Mouse (Mus musculus): ENCODE data around the gene Pbld1.
"Not testable (repeated sequence)": the region's sequence is repeated elsewhere in the genome, so short reads cannot be mapped to it uniquely, and the experiment has no call there.

Pbld1 gene

DNA sequence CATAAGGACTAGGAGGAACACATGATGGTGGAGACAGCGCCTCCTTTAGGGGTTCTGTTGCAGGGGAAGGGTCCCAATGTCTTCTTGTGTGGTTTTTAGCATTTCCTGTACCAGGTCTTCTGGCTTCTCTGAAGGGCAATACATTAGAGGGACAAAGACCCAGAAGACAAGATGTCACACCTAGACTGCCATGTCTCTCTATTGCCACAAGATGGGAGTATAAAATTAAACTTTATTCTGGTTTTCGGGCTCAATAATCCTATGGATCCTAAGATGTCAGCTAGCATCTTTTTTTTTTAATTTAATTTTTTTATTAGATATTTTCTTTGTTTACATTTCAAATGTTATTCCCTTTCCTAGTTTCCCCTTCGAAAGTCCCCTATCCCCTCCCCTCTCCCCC lies 16.8 kb upstream of the Pbld1 start:
- no peak for DNase-seq

DNA sequence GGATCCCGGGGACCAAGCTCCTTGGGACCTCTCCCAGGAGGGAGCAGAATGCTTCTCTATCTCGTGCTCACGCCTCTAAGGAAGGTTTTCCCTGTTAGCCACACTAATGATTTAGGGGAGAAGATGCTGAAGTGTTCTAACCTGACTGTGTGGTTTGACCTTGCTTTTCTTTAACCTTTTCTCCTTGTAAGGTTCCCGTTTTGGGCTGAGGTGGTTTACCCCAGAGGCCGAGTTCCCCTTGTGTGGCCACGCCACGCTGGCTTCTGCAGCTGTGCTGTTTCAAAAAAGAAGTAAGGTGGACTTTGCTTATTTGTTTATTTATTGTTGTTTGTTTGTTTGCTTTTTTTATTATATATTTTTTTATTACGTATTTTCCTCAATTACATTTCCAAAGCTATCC lies 12.2 kb upstream of the Pbld1 start:
- DNase-seq: no peak

DNA sequence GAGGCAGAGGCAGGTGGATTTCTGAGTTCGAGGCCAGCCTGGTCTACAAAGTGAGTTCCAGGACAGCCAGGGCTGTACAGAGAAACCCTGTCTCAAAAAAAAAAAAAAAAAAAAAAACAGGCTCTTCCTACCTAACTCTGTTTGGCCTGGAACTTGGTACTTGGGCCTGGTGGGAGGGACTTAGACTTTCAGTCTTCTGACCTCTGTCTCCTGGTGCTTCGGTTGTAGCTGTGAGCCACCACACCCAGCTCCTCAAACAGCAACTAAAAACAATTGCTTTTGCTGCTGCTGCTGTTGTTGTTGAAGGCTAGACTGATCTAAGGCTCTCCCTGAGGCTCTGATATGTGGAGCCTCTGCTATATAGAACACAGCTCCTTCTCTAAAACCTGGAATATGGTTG lies 10.9 kb upstream of the Pbld1 start:
- no peak for DNase-seq

DNA sequence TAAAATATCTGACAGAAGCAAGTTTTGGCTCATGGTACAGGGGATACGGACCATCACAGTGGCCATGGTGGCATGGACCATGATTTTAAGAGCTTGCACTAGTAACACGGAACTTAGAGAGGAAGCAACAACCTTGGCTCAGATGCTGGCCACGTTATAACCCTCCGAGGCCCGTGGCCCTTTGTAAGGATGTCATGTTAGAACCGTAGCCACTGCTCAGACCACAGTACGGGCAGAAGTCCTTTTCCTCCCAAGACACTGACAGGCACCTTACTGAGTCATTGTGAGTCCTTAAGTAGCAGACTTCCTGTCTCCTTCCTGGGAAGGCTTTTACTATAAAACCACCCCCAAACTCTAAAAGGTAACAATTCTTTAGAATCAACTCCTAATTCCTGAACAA lies 8.7 kb upstream of the Pbld1 start:
- DNase-seq: no peak

DNA sequence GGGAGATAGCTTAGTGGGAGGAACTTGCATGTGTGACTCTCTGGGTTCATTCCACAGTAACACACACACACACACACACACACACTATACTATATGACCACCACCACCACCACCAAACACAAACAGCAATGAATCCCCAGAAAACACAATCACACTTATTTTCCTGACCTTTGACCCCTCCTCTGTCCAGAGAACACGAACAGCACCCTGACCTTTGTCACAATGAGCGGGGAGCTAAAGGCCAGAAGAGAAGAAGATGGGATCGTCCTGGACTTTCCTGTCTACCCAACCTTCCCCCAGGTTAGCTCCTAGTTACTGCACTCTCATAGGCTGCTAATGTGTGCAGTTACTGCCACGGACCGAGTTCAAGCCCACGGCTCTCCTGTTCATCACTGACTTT lies 8.0 kb upstream of the Pbld1 start:
- no peak for DNase-seq

DNA sequence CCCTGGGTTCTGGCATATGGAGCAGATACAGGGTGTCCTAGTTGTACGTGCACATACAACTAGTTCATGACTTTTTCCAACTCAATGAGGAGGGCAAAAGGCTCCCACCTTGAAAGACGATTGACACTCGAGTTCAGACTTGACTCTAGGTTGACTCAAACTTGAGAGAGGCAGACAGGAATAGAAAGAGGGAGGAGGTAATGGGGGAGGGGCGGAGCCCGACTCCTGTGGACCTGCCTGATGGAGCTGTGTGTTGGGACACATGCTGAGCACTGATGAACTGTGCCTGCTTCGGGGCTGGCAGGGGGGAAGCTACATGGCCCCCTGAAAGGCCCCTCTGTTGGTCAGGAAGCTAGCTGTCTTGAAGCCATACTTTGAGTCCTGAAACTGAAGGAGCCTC lies 7.0 kb upstream of the Pbld1 start:
- no peak for DNase-seq

DNA sequence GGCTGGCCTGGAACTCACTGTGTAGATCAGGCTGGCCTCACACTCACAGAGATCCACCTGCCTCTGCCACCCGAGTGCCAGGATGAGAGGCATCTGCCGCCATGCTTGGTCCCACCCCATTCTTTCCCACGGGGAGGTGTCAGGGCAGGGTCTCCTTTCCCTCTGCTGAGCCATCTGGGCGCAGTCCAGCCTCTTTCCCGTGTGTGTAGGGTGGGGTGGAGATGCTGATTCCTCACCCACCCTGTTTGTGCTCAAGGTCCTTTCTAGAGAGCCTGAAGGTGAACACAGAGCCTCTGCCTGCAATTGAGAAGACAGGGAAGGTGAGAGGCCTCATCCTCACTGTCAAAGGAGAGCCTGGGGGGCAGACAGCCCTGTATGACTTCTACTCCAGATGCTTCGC lies 5.9 kb upstream of the Pbld1 start:
- DNase-seq: not testable (repeated sequence)

DNA sequence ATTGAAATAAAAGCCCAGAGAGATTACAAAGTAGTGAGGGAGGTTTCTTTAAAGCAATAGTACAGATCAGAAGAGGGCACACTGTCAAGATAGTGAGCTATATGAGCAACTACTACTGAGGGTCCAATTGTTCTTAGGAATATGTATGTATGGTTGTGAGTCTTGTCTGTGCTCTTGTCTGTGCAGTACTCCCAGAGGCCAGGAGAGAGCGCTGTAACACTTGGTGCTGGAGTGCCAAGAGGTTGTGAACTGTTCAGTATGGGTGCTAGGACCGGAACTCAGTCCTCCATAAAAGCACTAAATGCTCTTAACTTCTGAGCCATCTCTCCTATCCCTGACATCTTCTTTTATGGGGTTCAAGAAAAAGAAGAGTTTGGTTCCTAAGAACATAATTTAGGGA lies 5.4 kb upstream of the Pbld1 start:
- DNase-seq: no peak

DNA sequence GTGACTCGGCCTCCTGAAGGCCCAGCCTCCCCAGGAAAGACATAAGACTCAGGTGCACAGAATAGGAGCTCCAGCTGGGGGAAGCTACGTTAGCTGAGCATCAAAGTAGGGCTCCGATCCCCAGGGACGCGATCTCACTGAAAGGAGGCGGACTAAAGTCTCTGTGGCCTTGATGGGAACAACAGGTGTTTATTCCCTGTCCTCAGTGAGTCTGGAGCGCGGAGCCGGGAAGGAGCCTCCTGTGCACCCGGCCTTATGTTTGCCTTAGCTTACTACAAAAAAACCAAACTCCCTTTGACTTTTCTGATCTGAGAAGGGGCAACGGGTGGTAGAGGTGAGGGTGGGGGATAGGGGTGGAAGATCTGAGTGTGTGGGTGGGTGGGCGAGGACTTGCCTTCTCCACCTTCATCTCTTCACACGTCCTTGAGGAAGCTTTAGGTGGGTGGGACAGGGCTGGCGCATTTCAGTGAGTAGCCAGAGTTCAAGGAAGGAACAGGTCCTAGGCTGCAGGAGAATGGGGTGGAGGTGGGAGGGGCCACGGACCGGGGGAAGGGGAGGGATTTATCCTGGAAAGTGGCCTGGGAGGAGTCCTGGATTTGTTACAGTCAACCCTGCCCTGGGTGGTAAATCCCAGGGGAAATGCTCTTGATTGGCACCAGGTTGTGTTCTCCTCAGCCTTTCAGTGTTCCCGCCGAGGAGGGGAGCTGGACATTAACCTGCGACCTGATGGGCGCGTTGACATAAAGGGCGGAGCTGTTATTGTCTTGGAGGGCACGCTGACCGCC lies 2.8 kb upstream of the Pbld1 start:
- no peak for DNase-seq

DNA sequence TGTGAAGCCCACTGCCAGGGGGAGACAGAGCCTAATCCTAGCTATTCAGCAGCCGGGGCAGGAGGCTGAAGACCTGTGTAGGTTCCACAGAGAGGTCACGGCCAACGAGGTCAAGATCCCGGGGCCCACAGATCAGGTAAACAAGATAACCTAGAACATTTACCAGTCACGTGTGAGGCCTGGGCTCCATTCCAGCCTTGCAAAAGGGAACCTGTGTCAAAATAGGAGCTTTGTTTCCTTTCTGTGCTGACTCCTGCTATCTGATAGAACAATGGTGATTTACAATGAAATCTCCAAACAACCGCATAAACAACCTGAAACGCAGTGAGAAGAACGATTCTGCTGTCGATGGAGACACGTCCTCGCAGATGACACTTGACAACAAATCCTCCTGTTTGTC lies 444 bp downstream of the Pbld1 start:
- DNase-seq: no peak

DNA sequence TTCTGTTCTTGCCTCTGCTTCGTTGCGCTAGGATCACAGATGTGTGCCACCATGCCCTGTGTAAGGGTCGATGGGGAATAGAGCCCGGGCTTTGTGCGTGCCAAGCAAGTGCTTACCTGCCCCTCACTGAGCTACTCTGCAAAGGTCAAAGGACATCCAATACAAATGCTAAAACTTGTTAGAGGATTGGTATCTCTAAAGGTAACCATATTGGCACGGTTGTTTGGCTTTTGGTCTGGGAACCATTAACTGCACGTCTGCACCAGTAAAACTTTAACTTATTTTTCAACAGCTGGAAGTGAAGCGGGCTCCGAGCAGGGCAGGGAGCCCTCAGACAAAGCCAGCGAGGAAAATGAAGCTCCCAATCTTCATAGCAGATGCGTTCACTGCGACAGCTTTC lies 1.3 kb downstream of the Pbld1 start:
- DNase-seq: no peak

DNA sequence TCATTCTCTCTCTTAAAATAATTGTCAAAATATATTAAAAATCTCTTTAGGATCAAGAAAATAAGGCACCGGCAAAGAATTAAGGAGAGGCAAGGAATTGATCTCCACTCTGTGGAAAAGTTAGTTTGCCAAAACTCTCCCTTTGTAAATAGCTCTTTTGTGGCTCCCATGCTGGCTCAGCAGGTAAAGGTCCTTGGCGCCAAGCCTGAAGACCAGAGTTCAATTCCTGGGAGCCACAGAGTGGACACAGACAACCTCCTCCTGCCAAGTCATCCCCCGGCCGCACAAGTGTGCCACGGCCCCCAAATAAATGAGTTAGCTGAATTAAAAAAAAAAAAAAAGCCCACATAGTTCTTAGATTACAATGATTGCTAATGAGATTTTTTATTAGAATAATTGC lies 2.7 kb downstream of the Pbld1 start:
- no peak for DNase-seq

DNA sequence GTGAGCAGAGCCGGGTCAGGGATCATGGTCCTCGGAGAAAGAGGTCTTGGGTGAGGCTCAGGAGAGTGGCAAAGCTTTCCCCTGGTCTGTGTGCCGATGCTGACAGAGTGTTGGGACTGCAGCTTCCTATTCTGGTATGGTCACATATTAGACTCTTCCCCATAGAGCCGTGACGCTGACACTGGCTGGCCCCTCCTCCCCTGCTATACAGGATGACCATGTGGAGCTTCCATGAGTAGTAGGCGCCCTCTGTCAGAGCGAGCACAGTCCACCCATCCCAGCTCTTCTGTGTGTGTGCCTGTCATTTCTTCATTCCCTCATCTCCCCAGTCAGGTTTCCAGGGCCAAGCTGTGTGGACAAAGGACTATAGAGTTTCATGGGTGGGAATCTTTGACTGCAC lies 3.4 kb downstream of the Pbld1 start:
- DNase-seq: no peak

DNA sequence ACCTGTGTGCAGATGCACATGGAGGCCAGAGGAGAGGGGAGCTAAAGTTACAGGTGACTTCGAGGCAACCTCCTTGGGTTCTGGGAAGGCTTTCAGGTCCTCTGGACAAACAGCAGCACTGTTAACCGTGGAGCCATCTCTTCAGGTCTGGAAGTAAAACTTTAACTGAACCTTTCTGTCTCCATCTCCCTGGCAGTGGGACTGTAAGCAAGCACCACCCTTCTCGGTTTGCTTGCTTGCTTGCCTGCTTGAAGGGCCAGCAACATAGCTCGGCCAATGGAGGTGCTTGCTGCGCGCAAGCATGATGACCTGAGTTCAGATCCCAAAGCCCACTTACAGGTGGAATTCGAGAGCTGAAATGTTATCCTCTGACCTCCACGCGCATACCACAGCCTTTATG lies 4.6 kb downstream of the Pbld1 start:
- DNase-seq: no peak

DNA sequence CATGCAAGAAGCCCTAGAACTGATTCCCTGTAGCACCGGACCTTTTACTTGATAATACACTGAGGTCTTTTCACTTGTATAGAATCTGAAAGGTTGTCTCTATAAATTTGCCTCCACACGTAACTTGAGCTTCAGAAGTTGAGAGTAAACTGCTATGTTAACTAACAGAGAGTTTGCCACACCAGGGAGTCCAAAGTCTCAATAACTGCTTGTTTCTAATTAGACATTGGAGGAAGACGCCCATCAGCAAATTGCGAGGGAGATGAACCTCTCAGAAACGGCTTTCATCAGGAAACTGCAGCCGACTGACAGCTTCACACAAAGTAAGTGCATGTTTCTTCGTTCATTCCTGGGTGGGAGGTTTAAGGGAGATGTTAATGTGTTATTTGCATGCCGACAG lies 5.6 kb downstream of the Pbld1 start:
- DNase-seq: no peak

DNA sequence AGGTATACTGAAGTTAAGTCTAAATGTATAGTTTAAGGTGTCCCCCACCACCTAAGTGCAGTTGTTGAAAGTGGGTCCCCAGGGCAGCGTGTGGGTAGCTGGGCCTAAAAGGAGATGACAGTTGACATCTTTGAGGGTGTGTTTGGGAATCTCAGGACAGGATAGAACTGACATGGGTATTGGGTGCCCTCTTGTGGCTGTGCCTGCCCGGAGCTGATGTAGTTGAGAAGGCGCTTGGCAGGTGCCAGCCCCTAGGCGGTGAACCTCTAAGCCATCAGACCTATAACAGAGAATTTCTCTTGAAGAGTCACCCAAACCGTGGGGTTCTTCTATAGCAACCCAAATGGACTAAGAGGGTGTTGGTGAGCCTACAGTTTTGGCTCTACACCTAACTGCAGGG lies 6.0 kb downstream of the Pbld1 start:
- peak; percentile 77 for DNase-seq

DNA sequence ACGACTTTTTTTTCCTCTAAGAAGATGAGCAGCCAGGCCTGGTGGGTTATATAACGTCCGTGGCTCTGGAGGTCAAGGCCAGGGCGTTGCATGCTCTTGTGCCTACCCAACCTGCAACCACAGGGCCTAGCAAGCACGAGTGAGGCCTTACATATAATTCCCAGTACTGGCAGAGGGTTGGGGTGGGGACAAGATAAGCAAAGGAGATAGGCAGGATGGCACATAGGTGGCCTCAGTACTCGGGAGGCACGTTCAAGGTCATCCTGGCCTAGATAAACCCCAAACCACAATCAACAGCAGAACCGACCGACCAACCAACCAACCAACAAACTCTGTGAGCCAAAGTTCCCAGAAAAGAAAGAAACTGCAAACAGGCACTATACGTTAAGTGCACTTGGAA lies 26.3 kb downstream of the Pbld1 start:
- DNase-seq: no peak

DNA sequence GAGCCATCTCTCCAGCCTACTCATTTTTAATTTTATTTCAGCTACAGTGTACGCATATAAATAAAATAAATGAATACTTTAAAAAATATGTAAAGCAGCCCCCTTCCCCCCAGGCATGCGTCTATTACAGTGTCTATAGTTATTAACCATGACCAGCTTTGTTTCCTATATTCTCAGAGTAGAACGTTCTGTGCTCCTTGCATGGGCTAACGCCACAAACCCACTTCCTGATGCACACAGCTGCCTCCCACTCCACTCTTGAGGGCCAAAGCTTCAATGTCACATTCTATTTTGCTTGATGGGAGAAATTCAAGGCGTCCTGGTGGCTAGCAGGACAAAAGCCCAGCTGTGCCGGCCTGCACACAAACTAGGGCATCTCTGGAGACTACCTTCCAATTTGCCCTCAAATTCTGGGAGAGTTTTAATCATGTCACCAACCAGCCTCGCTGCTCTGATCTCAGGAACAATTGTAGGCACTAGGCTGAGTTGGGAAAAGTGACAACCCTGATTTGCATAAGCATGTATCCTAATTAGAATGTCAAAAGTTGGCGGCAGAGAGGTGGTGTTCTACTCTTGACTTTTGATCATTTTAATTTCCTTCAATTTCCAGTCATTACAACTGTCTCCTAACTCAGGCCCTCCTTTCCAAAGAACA lies 29.3 kb downstream of the Pbld1 start:
- DNase-seq: no peak

DNA sequence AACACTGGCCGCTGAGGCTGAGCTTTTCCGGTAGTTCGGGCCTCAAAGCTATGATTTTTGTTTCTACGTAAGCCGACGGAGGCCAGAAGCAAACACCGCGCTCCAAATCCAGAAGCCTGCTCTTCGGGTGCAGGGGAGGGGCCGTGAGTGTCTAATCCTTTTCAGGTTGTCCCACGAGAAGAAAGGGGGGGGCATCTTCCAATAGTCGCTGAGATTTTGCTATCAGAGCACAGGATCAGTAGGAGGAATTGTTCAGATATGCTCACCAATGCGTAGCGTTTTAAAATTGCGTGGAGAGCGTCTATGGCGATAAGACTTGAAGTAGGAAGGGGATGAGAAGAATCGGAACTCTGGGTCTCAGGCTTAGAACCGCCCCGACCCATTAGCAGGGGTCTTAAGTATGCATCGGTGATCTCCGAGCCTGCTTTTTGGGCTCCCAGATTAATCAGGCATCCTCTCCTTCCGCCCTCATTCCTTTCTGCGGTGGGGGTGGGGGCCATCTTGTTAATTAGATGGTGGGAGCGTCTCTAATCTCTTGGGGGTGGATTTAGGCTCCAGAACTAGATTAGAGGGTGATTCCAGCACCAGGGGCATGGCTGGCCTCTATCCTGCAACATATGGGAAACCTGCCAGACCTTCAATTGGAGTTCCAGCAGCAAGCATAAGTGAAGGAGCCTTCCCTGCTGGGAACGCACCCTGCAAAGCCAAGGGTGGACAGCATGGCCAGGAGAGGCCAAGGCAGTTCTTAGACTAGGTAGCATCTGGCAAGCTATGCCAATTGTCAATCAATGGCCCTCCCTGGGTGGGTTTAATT lies 30.0 kb downstream of the Pbld1 start:
- DNase-seq: peak; percentile 11

DNA sequence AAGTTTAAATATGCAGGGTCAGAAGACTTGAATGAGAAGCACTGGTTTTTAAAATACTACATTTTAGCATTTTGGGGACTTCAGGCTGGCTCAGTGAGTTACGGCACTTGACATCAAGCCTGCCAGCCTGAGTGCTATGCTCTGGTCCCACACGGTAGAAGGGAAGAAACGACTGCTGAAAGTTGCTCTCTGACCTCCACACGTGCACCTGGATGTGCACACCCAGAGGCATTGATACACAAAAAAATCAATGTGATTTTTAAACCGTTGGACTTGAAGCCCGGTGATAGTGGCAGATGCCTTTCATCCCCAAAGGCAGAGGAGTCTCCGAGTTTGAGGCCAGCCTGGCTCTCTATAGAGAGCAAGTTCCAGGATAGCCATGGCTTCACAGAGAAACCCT lies 32.0 kb downstream of the Pbld1 start:
- no peak for DNase-seq

DNA sequence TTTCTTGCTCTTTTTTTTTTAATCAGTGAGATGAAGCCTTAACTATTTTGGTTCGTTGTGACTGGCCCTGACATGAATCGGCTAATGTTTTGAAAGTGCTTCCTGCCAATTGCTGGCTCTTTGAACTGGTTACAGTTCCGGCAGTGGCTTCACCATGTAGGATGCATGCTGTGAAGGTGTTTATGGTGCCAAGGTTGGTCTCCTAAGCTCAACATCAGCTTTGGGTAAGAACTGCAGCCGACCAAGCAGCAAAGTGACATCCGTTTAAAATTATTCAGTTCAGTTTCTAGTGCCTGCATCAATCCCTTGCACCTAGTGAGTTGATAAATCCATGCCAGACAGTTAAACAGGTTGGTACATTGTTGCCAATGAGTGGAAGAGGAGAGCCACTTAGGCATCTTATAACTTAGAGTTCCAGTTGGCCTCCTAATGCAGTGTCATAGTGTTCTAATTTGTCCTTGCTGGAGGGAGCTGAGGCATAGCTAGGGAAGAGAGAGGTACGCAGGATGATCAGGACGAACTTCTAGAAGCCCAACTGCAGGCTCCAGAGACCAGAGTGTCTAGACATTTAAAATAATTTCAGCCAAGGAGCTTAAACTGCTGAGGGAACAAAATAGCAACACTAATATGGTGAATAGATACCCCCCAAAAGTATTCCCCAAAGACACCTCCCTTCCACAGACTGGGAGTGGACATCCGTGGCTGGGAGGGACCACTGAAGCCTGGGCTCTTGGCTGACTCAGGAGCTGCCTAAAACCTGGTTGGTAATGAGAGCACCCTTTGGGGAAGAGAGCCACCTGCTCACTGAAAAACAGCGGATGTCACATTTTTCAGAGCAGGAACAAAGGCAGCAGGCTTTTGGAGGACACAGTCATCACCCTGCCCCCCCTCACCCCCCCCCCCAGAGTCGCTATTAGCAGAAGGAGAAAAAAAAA lies 32.9 kb downstream of the Pbld1 start:
- no peak for DNase-seq

DNA sequence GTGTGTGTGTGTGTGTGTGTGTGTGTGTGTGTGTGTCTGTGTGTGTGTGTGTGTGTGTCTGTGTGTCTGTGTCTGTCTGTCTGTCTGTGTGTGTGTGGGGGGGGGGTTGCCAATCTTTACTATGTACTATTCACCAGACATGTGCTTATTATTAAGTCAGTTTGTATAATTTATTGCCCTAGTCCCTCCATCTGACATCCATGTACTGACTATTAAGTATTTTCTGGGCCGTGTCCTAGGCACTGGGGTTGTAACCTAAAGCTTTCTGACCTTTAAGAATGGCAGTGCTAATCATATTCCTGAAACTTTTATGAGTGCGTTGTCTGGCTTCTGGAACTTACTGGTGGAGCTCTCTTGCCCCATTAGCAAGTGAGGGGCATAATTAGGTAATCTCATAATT lies 36.8 kb downstream of the Pbld1 start:
- DNase-seq: no peak

DNA sequence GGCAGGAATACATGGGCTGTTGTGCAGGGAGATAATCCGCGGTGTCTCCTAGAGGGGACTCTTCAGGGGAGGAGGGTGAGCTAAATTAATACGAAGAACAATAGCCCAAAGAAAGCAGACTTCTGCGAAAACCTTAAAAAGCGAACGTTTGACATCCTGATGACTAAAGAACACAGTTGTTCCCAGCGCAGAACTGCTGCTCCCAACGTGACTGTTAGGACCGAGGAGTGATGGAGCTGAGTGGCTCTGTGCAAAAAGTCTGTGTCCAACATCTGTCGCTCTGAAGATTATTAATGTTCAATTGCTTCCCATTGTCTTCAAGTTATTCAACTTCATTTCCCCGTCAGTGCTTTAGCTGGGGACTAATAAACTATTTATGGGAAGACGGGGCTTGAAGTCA lies 38.2 kb downstream of the Pbld1 start:
- DNase-seq: no peak

Measured in right cerebral cortex, postnatal 4 days (tissue).